Mouse (Mus musculus) G1E (cell line): ENCODE measurements around the gene Kcnn4. TPM values are rescaled to one million over a fixed set of nuclear protein-coding genes. Genes with fewer than 3 reads are reported as not detected.

Experiments used
- ATAC-seq: 2 replicates; pipeline ENCODE4 v1.8.0; 2016; ENCODE audit warnings: mild to moderate bottlenecking; ENCODE audit not compliant: insufficient number of reproducible peaks, poor library complexity, low FRiP score, severe bottlenecking; ENCODE audit errors: extremely low read depth
- DNase-seq: peaks from one replicate; pipeline ENCODE4 v3.0.0; 2012; ENCODE audit warnings: low spot score
- H3K27me3 ChIP-seq: 2 replicates; pipeline ENCODE4 v1.6.1; 2012; ENCODE audit warnings: mild to moderate bottlenecking, low read length, inconsistent platforms; ENCODE audit not compliant: insufficient read depth
- H3K36me3 ChIP-seq: replicated peaks from 2 replicates; pipeline ENCODE3; 2012; ENCODE audit warnings: mild to moderate bottlenecking, inconsistent platforms
- H3K4me1 ChIP-seq: 2 replicates; pipeline ENCODE4 v1.6.1; 2012; ENCODE audit warnings: low read depth, low read length, inconsistent platforms, mixed read lengths; ENCODE audit not compliant: insufficient read depth
- H3K4me3 ChIP-seq: 2 replicates; pipeline ENCODE4 v1.5.1; 2012; ENCODE audit warnings: low read depth, mild to moderate bottlenecking, inconsistent platforms, low read length, moderate library complexity, mixed read lengths
- H3K9me3 ChIP-seq: replicated peaks from 2 replicates; pipeline ENCODE4 v1.6.1; 2012; ENCODE audit warnings: inconsistent platforms
- CTCF ChIP-seq: IDR thresholded peaks from 2 replicates; pipeline ENCODE4 v1.5.1; 2012; ENCODE audit warnings: low read depth, low read length, inconsistent platforms, mixed read lengths
- GATA1 ChIP-seq: IDR thresholded peaks from 2 replicates; pipeline ENCODE4 v1.6.1; 2012; ENCODE audit warnings: borderline replicate concordance, low read length, inconsistent platforms, mixed read lengths
- GATA2 ChIP-seq: IDR thresholded peaks from 2 replicates; pipeline ENCODE4 v1.6.1; 2012; ENCODE audit warnings: low read depth, low read length, inconsistent platforms, borderline replicate concordance
- POLR2AphosphoS5 ChIP-seq: IDR thresholded peaks from 2 replicates; pipeline ENCODE4 v1.6.1; 2012; ENCODE audit warnings: low read depth, low read length, inconsistent platforms; ENCODE audit not compliant: insufficient replicate concordance
- TAL1 ChIP-seq: conservative IDR thresholded peaks from 2 replicates; pipeline ENCODE4 v1.6.1; 2012; ENCODE audit warnings: low read depth, low read length, inconsistent platforms, mixed read lengths
- polyA plus RNA-seq: library from polyadenylated mRNA; stranded (reverse); fragments of >175 nt; gene quantifications from 2 replicates; pipeline ENCODE4 v1.2.3, GENCODE M21; 2012
- total RNA-seq, 2 experiments: library from RNA; stranded (forward) in 1 of 2; stranded (reverse) in 1 of 2; fragments of 200-1000 nt in 1 of 2; fragments of >200 nt in 1 of 2; fragmentation: Nextera tagmentation in 1 of 2; gene quantifications; 2 replicates each; pipeline ENCODE4 v1.2.3; 2014 to 2017

Gene Kcnn4
- total and polyA plus RNA-seq, 3 experiments, result 20.4 to 70.4 (median 40.3) TPM

GRCm38 (mm10) chr7:24372300-24372699 is 2.2 kb downstream of the Kcnn4 start:
- Histone ChIP-seq H3K27me3 (no peaks in the 10 kb centered on the region), H3K9me3 (no peaks in the 10 kb centered on the region), H3K4me3 (peak overlapping the region; percentile 81), H3K36me3 (peaks cover 50% of the 10 kb centered on the region), H3K4me1 (peaks cover 82% of the 10 kb centered on the region)
- DNase-seq (no peak), ATAC-seq (no peak)
- TF ChIP-seq GATA1 (no peak), TAL1 (no peak), POLR2AphosphoS5 (no peak), CTCF (no peak), GATA2 (no peak)

GRCm38 (mm10) chr7:24372786-24373185 is 2.7 kb downstream of the Kcnn4 start:
- DNase-seq, result no peak
- Histone ChIP-seq H3K36me3 (peaks cover 55% of the 10 kb centered on the region), H3K4me3 (peak overlapping the region; percentile 81; the same call in 1 of the 2 replicates), H3K27me3 (no peaks in the 10 kb centered on the region), H3K4me1 (peaks cover 83% of the 10 kb centered on the region), H3K9me3 (no peaks in the 10 kb centered on the region)
- no peak for TF ChIP-seq GATA1
- no peak for TF ChIP-seq POLR2AphosphoS5
- TF ChIP-seq TAL1, result no peak
- no peak for TF ChIP-seq CTCF
- TF ChIP-seq GATA2, result no peak
- no peak for ATAC-seq

- no peak for TF ChIP-seq GATA1
- no peak for TF ChIP-seq TAL1
- Histone ChIP-seq H3K9me3 (no peaks in the 10 kb centered on the region), H3K4me3 (peak overlapping the region; percentile 66; the same call in 1 of the 2 replicates), H3K27me3 (no peaks in the 10 kb centered on the region), H3K4me1 (peaks cover 84% of the 10 kb centered on the region), H3K36me3 (peaks cover 64% of the 10 kb centered on the region)
- ATAC-seq, result no peak
- DNase-seq, result peak; percentile 65
Measured at GRCm38 (mm10) chr7:24373538-24374379, 3.7 kb downstream of the Kcnn4 start.

- no peak for ATAC-seq
- no peaks in the 10 kb centered on the region for H3K27me3 ChIP-seq
- no peak for DNase-seq
- peaks cover 91% of the 10 kb centered on the region for H3K36me3 ChIP-seq
- TF ChIP-seq CTCF (no peak), TAL1 (no peak), GATA1 (no peak), POLR2AphosphoS5 (no peak), GATA2 (no peak)
- peak overlapping the region; percentile 70; the same call in 1 of the 2 replicates for H3K4me3 ChIP-seq
- peaks cover 83% of the 10 kb centered on the region for H3K4me1 ChIP-seq
- H3K9me3 ChIP-seq, result no peaks in the 10 kb centered on the region
Measured at GRCm38 (mm10) chr7:24376456-24376855, 6.4 kb downstream of the Kcnn4 start.

GRCm38 (mm10) chr7:24377091-24377865 is 7.2 kb downstream of the Kcnn4 start:
- H3K4me1 ChIP-seq, result peaks cover 84% of the 10 kb centered on the region

GRCm38 (mm10) chr7:24378049-24378701 is 8.1 kb downstream of the Kcnn4 start:
- Histone ChIP-seq H3K27me3 (no peaks in the 10 kb centered on the region), H3K4me1 (peaks cover 81% of the 10 kb centered on the region), H3K4me3 (no peak overlapping the region; the same call in 1 of the 2 replicates), H3K9me3 (no peaks in the 10 kb centered on the region), H3K36me3 (peaks cover 92% of the 10 kb centered on the region)
- ATAC-seq, result no peak
- no peak for DNase-seq
- TF ChIP-seq CTCF (no peak), POLR2AphosphoS5 (no peak), GATA1 (no peak), GATA2 (no peak), TAL1 (no peak)

More at GRCm38 (mm10) chr7:24377091-24377865, 7.2 kb downstream of the Kcnn4 start:
- ATAC-seq (peak; percentile 92), DNase-seq (peak; percentile 86)
- Histone ChIP-seq H3K27me3 (no peaks in the 10 kb centered on the region), H3K36me3 (peaks cover 92% of the 10 kb centered on the region), H3K9me3 (no peaks in the 10 kb centered on the region), H3K4me3 (peak overlapping the region; percentile 70)
- TF ChIP-seq GATA2 (no peak), POLR2AphosphoS5 (no peak), GATA1 (no peak), TAL1 (peak; percentile 97), CTCF (no peak)
